Mouse (Mus musculus): ENCODE measurements around the gene Plekhg2.

- no peak for TF ChIP-seq CTCF (IDR thresholded peaks at IDR 0.05; ENCODE audit: borderline replicate concordance, insufficient read depth, low read depth, low read length)
- no peak for TF ChIP-seq POLR2A (IDR thresholded peaks at IDR 0.05; ENCODE audit: borderline replicate concordance, insufficient read depth, low read length)
Measured at GRCm38 (mm10) chr7:28395425-28395824, 23.0 kb upstream of the Plekhg2 start.

Data from cerebellum, adult 2 months (tissue).